Mouse (Mus musculus) midbrain, embryonic 10.5 days (tissue): Measurements from ENCODE around the gene Pias1. TPM values are rescaled to one million over a fixed set of nuclear protein-coding genes. Genes with fewer than 3 reads are reported as not detected.
A peak's percentile ranks its signal among the peaks of the same experiment; 100 is the strongest.

Experiments used
- DNase-seq: peaks from one replicate; pipeline ENCODE4 v3.0.0-alpha.2; 2017; ENCODE audit warnings: low spot score
- H3K27ac ChIP-seq: fragments of 300-500 bp; sonication (generic); replicated peaks from 2 replicates; pipeline ENCODE4 v1.5.1; 2016; ENCODE audit warnings: mild to moderate bottlenecking
- H3K27me3 ChIP-seq: fragments of 300-500 bp; sonication (generic); 2 replicates; pipeline ENCODE4 v1.6.1; 2016; ENCODE audit warnings: low read depth, mild to moderate bottlenecking; ENCODE audit not compliant: poor library complexity, severe bottlenecking
- H3K36me3 ChIP-seq: fragments of 300-500 bp; sonication (generic); 2 replicates; pipeline ENCODE4 v1.6.1; 2016; ENCODE audit warnings: mild to moderate bottlenecking, moderate library complexity
- H3K4me1 ChIP-seq: fragments of 300-500 bp; sonication (generic); 2 replicates; pipeline ENCODE4 v1.6.1; 2016
- H3K4me3 ChIP-seq: fragments of 300-500 bp; sonication (generic); 2 replicates; pipeline ENCODE4 v1.5.1; 2016; ENCODE audit warnings: mild to moderate bottlenecking, moderate library complexity
- H3K9me3 ChIP-seq: fragments of 300-500 bp; sonication (generic); replicated peaks from 2 replicates; pipeline ENCODE4 v1.6.1; 2016; ENCODE audit warnings: mild to moderate bottlenecking
- WGBS: fragments of 180-500 bp; shearing (Covaris S2); methylation state at CpG from one replicate; pipeline ENCODE4 v1.1.7; 2016; 5-methylcytosine and 5-hydroxymethylcytosine counted together
- polyA plus RNA-seq: library from polyadenylated mRNA; unstranded; fragments of >200 nt; fragmentation: Nextera tagmentation; extraction: Ambion mirVana; gene quantifications from 2 replicates; pipeline ENCODE4 v1.2.1, GENCODE M21; 2016

Gene Pias1
- polyA plus RNA-seq, 1 experiment from 2014 or later: 56.8 TPM

- peak overlapping the region; percentile 99 for H3K4me3 ChIP-seq
- peak overlapping the region; percentile 96 for H3K27ac ChIP-seq
- no peak for DNase-seq
- H3K27me3 ChIP-seq: peaks cover 10% of the 10 kb centered on the region
- H3K9me3 ChIP-seq: no peaks in the 10 kb centered on the region
- WGBS: 5% methylated on average over 17 of the region's 17 CpGs
- peaks cover 46% of the 10 kb centered on the region for H3K4me1 ChIP-seq
- H3K36me3 ChIP-seq: no peaks in the 10 kb centered on the region
Measured at GRCm38 (mm10) chr9:62979461-62980161, 8.1 kb downstream of the Pias1 start.

DNA sequence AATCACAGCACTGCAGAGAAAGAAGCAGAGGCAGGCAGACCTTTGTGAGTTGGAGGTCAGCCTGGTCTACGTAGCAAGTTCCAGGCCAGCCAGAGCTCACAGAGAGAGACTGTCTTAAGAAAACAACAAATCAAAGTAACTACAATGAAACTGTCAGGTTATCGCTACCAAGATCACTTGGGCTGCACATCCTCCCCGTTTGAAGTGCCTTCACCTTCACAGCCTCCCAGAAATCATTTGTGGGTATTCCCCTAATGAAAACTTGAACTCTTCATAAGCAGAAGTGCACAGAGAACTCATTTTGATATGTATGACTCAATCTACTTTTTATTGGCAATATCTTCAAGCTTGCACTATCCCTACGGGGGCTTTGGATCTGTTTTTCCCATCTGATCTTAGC is 10.6 kb downstream of the Pias1 start:
- peaks cover 6% of the 10 kb centered on the region for H3K27me3 ChIP-seq
- peaks cover 2% of the 10 kb centered on the region; the same call in 1 of the 2 replicates for H3K36me3 ChIP-seq
- 62% methylated on average over 4 of the region's 4 CpGs for WGBS
- peaks cover 52% of the 10 kb centered on the region for H3K4me1 ChIP-seq
- no peak for DNase-seq
- no peak overlapping the region for H3K4me3 ChIP-seq
- no peak overlapping the region for H3K27ac ChIP-seq
- H3K9me3 ChIP-seq: no peaks in the 10 kb centered on the region

- WGBS: 14% methylated on average over 2 of the region's 2 CpGs
- H3K4me1 ChIP-seq: peaks cover 52% of the 10 kb centered on the region
Measured at GRCm38 (mm10) chr9:62975830-62976229, 11.9 kb downstream of the Pias1 start.

DNA sequence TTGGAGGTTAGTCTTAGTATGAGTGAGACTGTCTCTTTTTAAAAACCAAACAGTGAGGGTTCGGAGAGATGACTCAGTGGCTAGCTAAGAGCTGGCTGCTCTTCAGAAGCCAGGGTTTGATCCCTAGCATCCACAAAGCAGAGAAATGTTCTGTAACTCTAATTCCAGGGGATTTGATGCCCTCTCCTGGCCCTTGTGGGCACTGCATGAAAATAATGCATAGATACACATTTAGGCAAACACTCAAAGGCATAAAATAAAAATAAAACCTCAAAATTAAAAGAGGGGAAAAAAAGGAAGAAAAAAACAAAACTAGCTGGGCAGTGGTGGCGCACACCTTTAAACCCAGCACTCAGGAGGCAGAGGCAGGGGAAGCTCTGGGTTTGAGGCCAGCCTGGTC is 13.3 kb downstream of the Pias1 start:
- no peak overlapping the region for H3K27ac ChIP-seq
- H3K36me3 ChIP-seq: peaks cover 2% of the 10 kb centered on the region; the same call in 1 of the 2 replicates
- no peaks in the 10 kb centered on the region for H3K27me3 ChIP-seq
- H3K4me3 ChIP-seq: no peak overlapping the region
- no peaks in the 10 kb centered on the region for H3K9me3 ChIP-seq
- no peak for DNase-seq
- H3K4me1 ChIP-seq: peaks cover 46% of the 10 kb centered on the region
- 96% methylated on average over 2 of the region's 2 CpGs for WGBS

More at GRCm38 (mm10) chr9:62975830-62976229, 11.9 kb downstream of the Pias1 start:
- H3K27ac ChIP-seq: no peak overlapping the region
- DNase-seq: no peak
- H3K4me3 ChIP-seq: no peak overlapping the region
- H3K9me3 ChIP-seq: no peaks in the 10 kb centered on the region
- peaks cover 2% of the 10 kb centered on the region; the same call in 1 of the 2 replicates for H3K36me3 ChIP-seq
- no peaks in the 10 kb centered on the region for H3K27me3 ChIP-seq

DNA sequence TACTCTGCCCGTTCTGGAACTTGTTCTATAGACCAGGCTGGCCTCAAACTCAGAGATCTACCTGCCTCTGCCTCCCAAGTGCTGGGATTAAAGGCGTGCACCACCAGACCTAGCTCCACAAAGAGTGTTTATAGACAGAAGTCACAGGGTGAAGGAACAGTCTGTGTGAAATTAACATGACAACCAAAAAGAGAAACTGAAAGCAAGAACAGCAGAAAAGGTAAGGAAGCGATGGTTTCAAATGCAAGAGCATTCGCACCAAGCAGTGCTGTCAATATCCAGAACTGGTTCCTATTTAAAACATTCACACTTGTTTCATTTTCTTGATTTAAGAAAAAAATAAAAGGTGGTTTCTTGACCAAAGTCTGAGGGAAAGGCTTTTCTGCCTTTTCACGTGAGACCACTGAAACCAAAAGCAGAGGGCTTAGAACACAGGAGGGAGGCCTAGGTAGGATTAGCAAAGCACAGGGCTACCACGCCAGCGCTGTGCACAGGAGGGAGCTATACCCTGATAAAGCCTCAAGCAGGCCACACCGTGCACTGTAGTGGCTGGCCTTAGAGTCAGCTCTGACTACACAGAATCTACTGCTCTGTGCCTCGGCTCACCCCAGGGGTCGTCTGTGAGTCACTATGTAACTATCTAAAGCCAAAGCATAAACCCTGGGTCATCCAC is 15.5 kb downstream of the Pias1 start:
- H3K36me3 ChIP-seq: peaks cover 2% of the 10 kb centered on the region; the same call in 1 of the 2 replicates
- H3K4me3 ChIP-seq: no peak overlapping the region
- no peak overlapping the region for H3K27ac ChIP-seq
- H3K9me3 ChIP-seq: no peaks in the 10 kb centered on the region
- H3K4me1 ChIP-seq: peaks cover 26% of the 10 kb centered on the region
- 49% methylated on average over 10 of the region's 10 CpGs for WGBS
- H3K27me3 ChIP-seq: no peaks in the 10 kb centered on the region
- DNase-seq: peak; percentile 26

- H3K27ac ChIP-seq: no peak overlapping the region
- H3K36me3 ChIP-seq: peaks cover 2% of the 10 kb centered on the region; the same call in 1 of the 2 replicates
- H3K4me3 ChIP-seq: no peak overlapping the region
- H3K9me3 ChIP-seq: no peaks in the 10 kb centered on the region
- H3K4me1 ChIP-seq: peaks cover 9% of the 10 kb centered on the region
- DNase-seq: no peak
- H3K27me3 ChIP-seq: no peaks in the 10 kb centered on the region
Measured at GRCm38 (mm10) chr9:62970345-62970744, 17.4 kb downstream of the Pias1 start.

GRCm38 (mm10) chr9:62966018-62966417 is 21.7 kb downstream of the Pias1 start:
- Histone ChIP-seq H3K27ac (no peak overlapping the region), H3K9me3 (no peaks in the 10 kb centered on the region), H3K36me3 (no peaks in the 10 kb centered on the region), H3K4me1 (no peaks in the 10 kb centered on the region), H3K27me3 (no peaks in the 10 kb centered on the region), H3K4me3 (no peak overlapping the region)
- WGBS: 98% methylated on average over 3 of the region's 3 CpGs
- DNase-seq: no peak

DNA sequence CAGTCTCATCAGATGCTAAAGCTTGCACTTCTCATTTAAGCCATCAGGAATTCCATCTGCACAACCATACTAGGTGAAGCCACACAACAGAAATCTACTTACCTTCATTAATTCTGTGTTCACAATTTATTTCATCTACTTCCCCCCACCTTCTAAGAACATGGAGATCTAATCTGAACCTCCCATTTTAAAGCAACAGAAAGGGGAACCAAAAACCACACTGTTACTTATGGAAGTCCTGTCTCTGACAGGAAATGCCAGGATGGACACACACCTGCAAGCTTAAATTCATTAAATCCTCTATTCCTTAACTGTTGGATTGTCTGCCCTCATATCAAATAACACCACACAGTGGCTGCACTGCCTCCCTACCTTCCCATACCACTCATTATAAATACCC is 35.0 kb downstream of the Pias1 start:
- no peak overlapping the region for H3K4me3 ChIP-seq
- H3K27me3 ChIP-seq: no peaks in the 10 kb centered on the region
- H3K4me1 ChIP-seq: no peaks in the 10 kb centered on the region
- DNase-seq: no peak
- no peak overlapping the region for H3K27ac ChIP-seq
- H3K36me3 ChIP-seq: peaks cover 40% of the 10 kb centered on the region
- H3K9me3 ChIP-seq: no peaks in the 10 kb centered on the region

- WGBS: 97% methylated on average over 6 of the region's 6 CpGs
- H3K9me3 ChIP-seq: no peaks in the 10 kb centered on the region
- H3K4me1 ChIP-seq: no peaks in the 10 kb centered on the region
- DNase-seq: no peak
- no peak overlapping the region for H3K27ac ChIP-seq
- H3K27me3 ChIP-seq: no peaks in the 10 kb centered on the region
- peaks cover 47% of the 10 kb centered on the region for H3K36me3 ChIP-seq
- no peak overlapping the region for H3K4me3 ChIP-seq
Measured at GRCm38 (mm10) chr9:62945346-62945745, 42.4 kb downstream of the Pias1 start.

- DNase-seq: no peak
- no peak overlapping the region for H3K27ac ChIP-seq
- H3K9me3 ChIP-seq: no peaks in the 10 kb centered on the region
- 87% methylated on average over 1 of the region's 1 CpGs for WGBS
- H3K4me3 ChIP-seq: no peak overlapping the region
- peaks cover 37% of the 10 kb centered on the region for H3K36me3 ChIP-seq
- no peaks in the 10 kb centered on the region for H3K4me1 ChIP-seq
- no peaks in the 10 kb centered on the region for H3K27me3 ChIP-seq
Measured at GRCm38 (mm10) chr9:62944063-62944462, 43.7 kb downstream of the Pias1 start.

DNA sequence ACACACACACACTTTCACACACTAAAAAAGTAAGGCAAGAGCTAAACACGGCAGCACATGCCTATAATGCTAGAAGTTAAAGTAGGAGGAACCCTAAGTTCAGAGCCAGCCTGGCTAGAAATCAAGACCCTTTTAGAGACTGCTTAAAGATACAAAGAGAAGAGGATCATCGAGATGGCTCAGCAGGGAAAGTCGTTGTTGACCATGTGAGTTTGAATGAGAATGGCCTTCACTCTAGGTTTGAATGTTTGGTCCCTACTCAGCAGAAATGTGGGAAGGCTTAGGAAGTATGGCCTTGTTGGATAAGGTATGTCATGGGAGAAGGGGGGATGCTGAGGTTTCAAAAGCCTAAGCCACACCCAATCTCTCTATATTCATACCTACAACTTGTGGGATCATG is 46.8 kb downstream of the Pias1 start:
- WGBS: 82% methylated on average over 3 of the region's 3 CpGs
- H3K9me3 ChIP-seq: no peaks in the 10 kb centered on the region
- H3K27me3 ChIP-seq: no peaks in the 10 kb centered on the region
- no peak overlapping the region for H3K4me3 ChIP-seq
- no peak overlapping the region for H3K27ac ChIP-seq
- peaks cover 15% of the 10 kb centered on the region for H3K36me3 ChIP-seq
- peaks cover 10% of the 10 kb centered on the region for H3K4me1 ChIP-seq
- DNase-seq: no peak

DNA sequence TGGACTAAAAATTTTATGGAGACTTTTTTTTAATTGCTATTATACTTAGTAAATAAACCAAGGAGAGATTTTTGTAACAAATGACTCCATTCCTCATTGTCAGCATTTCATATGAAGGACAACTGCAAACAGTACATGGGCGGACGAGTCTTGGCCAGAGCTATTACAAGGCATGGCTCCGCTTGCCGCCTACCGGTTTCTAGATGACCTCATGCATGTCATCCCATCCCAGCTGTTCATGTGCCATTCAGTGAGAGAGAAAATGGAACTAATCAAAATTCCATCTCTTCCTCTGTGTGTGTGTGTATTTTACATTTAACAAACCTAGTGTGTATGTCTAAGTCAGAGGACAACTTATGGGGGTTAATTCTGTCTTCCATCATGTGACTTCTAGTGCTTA is 51.9 kb downstream of the Pias1 start:
- Histone ChIP-seq H3K36me3 (0 out of 2 replicates have a peak, but pooled peaks cover 3% of the 10 kb centered on the region), H3K9me3 (no peaks in the 10 kb centered on the region), H3K27me3 (no peaks in the 10 kb centered on the region), H3K4me1 (peaks cover 15% of the 10 kb centered on the region), H3K27ac (no peak overlapping the region), H3K4me3 (no peak overlapping the region)
- no peak for DNase-seq
- 90% methylated on average over 5 of the region's 5 CpGs for WGBS

DNA sequence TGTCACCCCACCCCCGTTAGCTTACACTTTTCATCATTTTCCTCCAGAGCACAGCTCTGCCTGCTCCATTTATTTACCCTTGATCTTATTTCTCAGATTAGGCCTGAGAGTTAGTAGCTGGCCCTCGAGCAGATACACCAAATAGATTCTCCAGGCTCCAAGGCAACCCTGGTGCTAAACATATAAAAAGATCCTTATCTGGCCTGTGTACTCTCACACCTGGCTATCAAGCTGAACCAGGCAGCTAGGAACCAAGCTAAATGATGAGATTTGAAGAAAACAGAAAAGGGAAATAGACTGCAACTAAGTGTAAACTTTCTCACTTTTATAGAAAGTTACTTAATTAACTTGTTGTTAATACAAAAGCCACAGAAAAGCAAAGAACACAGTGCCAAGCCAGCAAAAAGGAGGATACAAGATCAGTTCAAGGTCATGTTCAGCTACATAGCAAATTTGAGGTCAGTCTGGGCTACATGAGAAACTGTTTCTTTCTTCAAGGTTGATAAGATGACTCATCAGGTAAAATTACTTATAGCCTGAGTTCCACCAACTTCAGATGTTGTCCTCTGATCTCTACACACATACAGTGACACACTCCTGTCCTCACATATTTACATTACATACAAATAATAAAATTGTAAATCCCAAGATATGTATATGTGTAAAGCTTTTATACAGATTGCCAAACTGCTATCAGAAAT is 52.9 kb downstream of the Pias1 start:
- no peaks in the 10 kb centered on the region for H3K9me3 ChIP-seq
- WGBS: 71% methylated on average over 2 of the region's 2 CpGs
- DNase-seq: no peak
- H3K27ac ChIP-seq: no peak overlapping the region
- no peaks in the 10 kb centered on the region for H3K36me3 ChIP-seq
- H3K4me3 ChIP-seq: no peak overlapping the region
- H3K4me1 ChIP-seq: peaks cover 15% of the 10 kb centered on the region
- no peaks in the 10 kb centered on the region for H3K27me3 ChIP-seq
